Mouse (Mus musculus) forebrain, embryonic 16.5 days (tissue): ENCODE measurements at regions not wholly inside any gene's neighbourhood (a gene's known extent, or its start where the extent isn't known, plus 50 kb on each side); places are given as distances from the start of the nearest gene placed in this dataset.

Experiments
- ATAC-seq: fragments of 200-750 bp; cut with Nextera tagmentation; 2 replicates; pipeline ENCODE4 v1.8.0; 2017; ENCODE audit warnings: mild to moderate bottlenecking, moderate library complexity
- H3K27ac ChIP-seq: fragments of 300-500 bp; sonication (generic); 2 replicates; pipeline ENCODE4 v1.5.1; 2014; ENCODE audit warnings: low read length, control low read depth
- H3K27me3 ChIP-seq: fragments of 300-500 bp; sonication (generic); replicated peaks from 2 replicates; pipeline ENCODE4 v1.6.1; 2014; ENCODE audit warnings: low read length; ENCODE audit not compliant: control insufficient read depth, insufficient read depth
- H3K36me3 ChIP-seq: fragments of 300-500 bp; sonication (generic); 2 replicates; pipeline ENCODE4 v1.6.1; 2014; ENCODE audit not compliant: control insufficient read depth, insufficient read depth
- H3K4me1 ChIP-seq: fragments of 300-500 bp; sonication (generic); replicated peaks from 2 replicates; pipeline ENCODE4 v1.6.1; 2014; ENCODE audit warnings: low read length; ENCODE audit not compliant: control insufficient read depth, insufficient read depth
- H3K4me2 ChIP-seq: fragments of 300-500 bp; sonication (generic); 2 replicates; pipeline ENCODE4 v1.6.1; 2014; ENCODE audit warnings: mild to moderate bottlenecking, low read length, control low read depth
- H3K4me3 ChIP-seq: fragments of 300-500 bp; sonication (generic); replicated peaks from 2 replicates; pipeline ENCODE4 v1.5.1; 2014; ENCODE audit warnings: mild to moderate bottlenecking, low read length, control low read depth
- H3K9ac ChIP-seq: fragments of 300-500 bp; sonication (generic); replicated peaks from 2 replicates; pipeline ENCODE4 v1.6.1; 2014; ENCODE audit warnings: low read depth, low read length, control low read depth
- H3K9me3 ChIP-seq: fragments of 300-500 bp; sonication (generic); 2 replicates; pipeline ENCODE4 v1.6.1; 2016; ENCODE audit warnings: low read length; ENCODE audit not compliant: control insufficient read depth
- WGBS: fragments of 180-500 bp; shearing (Covaris S2); extraction: QIAGEN DNeasy Blood & Tissue Kit; methylation state at CpG from one replicate; pipeline ENCODE4 v1.1.7; 2014; 5-methylcytosine and 5-hydroxymethylcytosine counted together

DNA sequence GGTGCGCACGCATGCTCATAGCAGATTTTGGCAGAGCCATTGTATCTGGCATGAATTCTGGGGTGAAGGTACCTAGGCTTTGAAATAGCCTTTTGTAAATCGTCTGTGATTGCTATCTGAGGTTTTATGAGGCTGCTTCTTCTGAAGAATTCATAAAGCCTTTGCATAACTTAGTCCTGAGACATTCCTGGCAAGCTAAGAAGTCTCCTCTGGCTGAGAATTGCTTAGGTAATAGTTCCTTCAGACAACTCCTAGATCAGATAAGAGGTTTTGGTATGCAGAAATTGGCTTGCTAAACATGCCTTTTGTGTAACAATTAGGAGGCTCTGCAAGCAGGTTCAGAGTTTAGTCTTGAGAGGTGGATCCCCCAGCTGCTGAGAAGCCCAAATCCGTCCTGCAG lies 82.7 kb downstream of the Pmp22 start:
- Histone ChIP-seq H3K4me1 (no peaks in the 10 kb centered on the region), H3K27ac (no peak overlapping the region), H3K36me3 (no peaks in the 10 kb centered on the region), H3K4me3 (no peak overlapping the region), H3K9me3 (no peaks in the 10 kb centered on the region), H3K27me3 (no peaks in the 10 kb centered on the region), H3K4me2 (no peak overlapping the region), H3K9ac (no peak overlapping the region)
- no peak for ATAC-seq
- WGBS: 81% methylated on average over 4 of the region's 4 CpGs

DNA sequence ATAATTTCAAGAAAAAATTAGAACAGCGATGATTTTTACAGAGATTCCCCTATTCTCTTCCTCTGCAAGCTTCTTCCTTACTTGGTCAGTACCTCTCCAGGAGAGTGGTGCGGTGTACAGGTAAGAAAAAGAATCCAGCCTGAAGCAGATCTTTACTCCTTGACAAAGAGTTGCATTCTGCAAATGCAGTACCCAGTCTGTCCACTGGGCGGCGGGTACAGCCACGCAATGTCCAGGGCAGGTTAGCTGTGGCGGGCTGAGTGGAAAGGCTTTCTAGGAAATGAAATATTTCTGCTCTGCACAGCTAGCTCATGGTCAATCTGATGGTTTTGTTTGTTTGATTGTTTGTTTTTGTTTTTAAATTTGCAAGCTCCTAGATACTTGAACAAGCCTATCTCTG lies 84.3 kb downstream of the Pmp22 start:
- H3K27me3 ChIP-seq: no peaks in the 10 kb centered on the region
- no peak overlapping the region for H3K4me3 ChIP-seq
- H3K9ac ChIP-seq: no peak overlapping the region
- no peaks in the 10 kb centered on the region for H3K4me1 ChIP-seq
- H3K27ac ChIP-seq: no peak overlapping the region
- no peaks in the 10 kb centered on the region for H3K36me3 ChIP-seq
- no peak overlapping the region for H3K4me2 ChIP-seq
- H3K9me3 ChIP-seq: no peaks in the 10 kb centered on the region
- 15% methylated on average over 6 of the region's 6 CpGs for WGBS
- ATAC-seq: peak; percentile 63

DNA sequence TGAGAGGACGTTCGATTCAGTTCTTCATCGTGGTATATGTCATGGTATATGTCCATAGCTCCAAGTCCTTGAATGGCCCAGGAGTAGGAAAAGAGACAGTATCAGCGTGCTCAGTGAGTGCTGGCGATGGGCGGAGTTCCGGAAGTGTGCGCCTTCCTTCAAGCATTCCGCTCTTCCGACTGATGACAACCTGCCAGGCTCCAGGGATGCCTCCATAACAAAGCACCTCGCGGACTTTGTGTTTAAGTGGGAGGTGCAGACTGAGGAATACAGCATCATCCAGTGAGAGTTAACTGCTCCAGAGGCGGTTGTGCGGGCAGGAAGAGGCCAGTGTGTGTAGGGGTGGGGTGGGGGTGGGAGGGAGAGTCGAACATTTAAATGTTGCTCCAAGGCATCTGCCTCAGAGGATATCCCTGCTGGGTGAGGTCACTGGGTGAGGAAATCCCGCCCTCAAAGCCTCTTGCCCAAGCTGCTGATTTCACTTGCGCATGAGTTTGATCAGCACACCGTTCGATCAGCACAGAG lies 85.2 kb downstream of the Pmp22 start:
- 70% methylated on average over 19 of the region's 19 CpGs for WGBS
- Histone ChIP-seq H3K4me1 (no peaks in the 10 kb centered on the region), H3K36me3 (no peaks in the 10 kb centered on the region), H3K4me2 (no peak overlapping the region), H3K4me3 (no peak overlapping the region), H3K9ac (no peak overlapping the region), H3K9me3 (no peaks in the 10 kb centered on the region), H3K27me3 (no peaks in the 10 kb centered on the region), H3K27ac (no peak overlapping the region)
- ATAC-seq: no peak

DNA sequence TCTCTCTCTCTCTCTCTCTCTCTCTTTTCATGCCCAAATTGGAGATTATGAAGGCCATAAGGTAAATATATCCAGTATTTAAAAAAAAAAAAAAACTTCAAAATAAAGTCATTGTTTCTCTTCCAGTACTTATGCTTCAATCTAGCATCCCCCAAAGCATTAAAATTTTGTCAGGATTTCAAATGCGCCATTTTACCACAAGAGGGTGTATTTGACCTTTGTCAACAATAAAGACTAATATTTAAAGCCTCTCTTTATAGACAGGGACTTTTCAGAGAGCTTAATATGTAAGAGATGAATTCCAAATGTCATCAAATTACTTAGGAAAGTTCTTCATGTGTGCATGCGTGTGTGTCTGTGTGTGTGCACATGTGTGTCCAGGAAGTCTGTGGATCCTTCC lies 87.2 kb downstream of the Pmp22 start:
- no peak for ATAC-seq
- Histone ChIP-seq H3K27ac (no peak overlapping the region), H3K9me3 (no peaks in the 10 kb centered on the region), H3K4me2 (no peak overlapping the region), H3K27me3 (no peaks in the 10 kb centered on the region), H3K36me3 (no peaks in the 10 kb centered on the region), H3K9ac (no peak overlapping the region), H3K4me3 (no peak overlapping the region), H3K4me1 (no peaks in the 10 kb centered on the region)
- 83% methylated on average over 2 of the region's 2 CpGs for WGBS

DNA sequence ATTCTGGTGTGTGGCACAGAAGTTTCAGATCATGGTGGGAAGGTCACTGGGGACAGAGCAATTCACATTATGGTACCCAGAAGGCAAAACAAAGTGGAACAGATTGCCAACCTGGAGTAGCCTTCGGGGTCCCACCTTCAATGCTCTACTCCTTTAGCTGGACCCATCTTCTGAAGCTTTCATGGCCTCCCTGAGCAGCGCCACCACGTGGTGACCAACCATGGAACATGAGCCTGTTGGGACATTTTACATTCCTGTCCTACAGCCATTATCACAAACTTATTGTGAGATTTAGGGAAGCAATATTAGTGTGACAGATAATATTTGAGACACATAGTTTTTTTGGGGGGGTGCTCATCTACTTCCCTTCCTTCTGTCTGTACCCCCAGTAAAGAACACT lies 88.3 kb downstream of the Pmp22 start:
- no peaks in the 10 kb centered on the region for H3K9me3 ChIP-seq

DNA sequence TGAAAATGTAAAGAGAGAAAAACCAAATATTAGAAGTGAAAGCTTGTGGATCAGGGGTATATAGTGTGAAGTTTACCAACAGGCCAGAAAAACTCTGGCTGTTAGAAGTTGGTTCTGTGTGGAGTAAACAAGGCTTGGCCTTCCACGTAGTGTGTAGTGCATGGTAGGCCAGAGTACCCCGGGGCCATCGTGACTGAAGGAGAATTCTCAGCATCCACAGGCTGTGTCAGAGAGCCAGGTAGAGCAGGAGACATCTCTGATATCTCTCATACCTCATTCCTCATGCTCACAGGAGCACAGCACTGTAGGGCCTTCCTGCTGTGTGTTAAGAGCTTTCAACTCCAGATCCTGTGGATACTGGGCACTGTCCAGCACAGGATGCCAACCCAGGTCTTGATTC lies 97.7 kb downstream of the Pmp22 start:
- no peak for ATAC-seq
- no peak overlapping the region for H3K9ac ChIP-seq
- no peak overlapping the region for H3K4me3 ChIP-seq
- WGBS: 100% methylated on average over 3 of the region's 3 CpGs
- H3K36me3 ChIP-seq: no peaks in the 10 kb centered on the region
- no peaks in the 10 kb centered on the region for H3K27me3 ChIP-seq
- H3K4me1 ChIP-seq: no peaks in the 10 kb centered on the region
- H3K27ac ChIP-seq: no peak overlapping the region
- H3K9me3 ChIP-seq: no peaks in the 10 kb centered on the region
- H3K4me2 ChIP-seq: no peak overlapping the region

More for the DNA sequence above, 88.3 kb downstream of the Pmp22 start:
- no peaks in the 10 kb centered on the region for H3K4me1 ChIP-seq
- H3K4me2 ChIP-seq: no peak overlapping the region
- H3K27me3 ChIP-seq: no peaks in the 10 kb centered on the region
- no peak overlapping the region for H3K27ac ChIP-seq
- no peak overlapping the region for H3K4me3 ChIP-seq
- no peaks in the 10 kb centered on the region for H3K36me3 ChIP-seq
- H3K9ac ChIP-seq: no peak overlapping the region
- no peak for ATAC-seq
- WGBS: 62% methylated on average over 3 of the region's 3 CpGs

DNA sequence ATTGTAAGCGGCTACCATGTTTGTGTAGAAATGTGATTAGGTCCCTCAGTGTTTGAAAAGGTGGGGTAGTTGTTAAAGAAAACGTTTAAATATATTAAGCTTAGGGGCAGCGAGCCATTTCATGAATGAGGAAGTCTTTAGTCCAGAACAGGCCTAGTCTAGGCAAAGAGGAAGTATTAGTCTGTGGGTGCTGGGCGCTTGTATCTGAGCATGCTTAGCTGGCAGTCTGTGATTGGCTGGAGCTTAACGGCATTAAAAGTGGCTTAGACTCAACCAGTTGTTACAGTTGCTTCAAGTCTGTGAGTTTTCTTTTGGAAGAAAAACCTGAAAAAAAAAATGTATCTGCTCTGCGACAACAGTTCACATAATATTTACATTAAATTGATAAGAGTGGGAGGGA lies 102.0 kb downstream of the Pmp22 start:
- no peak overlapping the region for H3K9ac ChIP-seq
- H3K4me2 ChIP-seq: no peak overlapping the region
- H3K4me3 ChIP-seq: no peak overlapping the region
- ATAC-seq: no peak
- WGBS: 86% methylated on average over 6 of the region's 6 CpGs
- no peaks in the 10 kb centered on the region for H3K36me3 ChIP-seq
- peaks cover 8% of the 10 kb centered on the region; the same call in 1 of the 2 replicates for H3K4me1 ChIP-seq
- H3K27ac ChIP-seq: no peak overlapping the region
- H3K9me3 ChIP-seq: no peaks in the 10 kb centered on the region
- H3K27me3 ChIP-seq: no peaks in the 10 kb centered on the region

DNA sequence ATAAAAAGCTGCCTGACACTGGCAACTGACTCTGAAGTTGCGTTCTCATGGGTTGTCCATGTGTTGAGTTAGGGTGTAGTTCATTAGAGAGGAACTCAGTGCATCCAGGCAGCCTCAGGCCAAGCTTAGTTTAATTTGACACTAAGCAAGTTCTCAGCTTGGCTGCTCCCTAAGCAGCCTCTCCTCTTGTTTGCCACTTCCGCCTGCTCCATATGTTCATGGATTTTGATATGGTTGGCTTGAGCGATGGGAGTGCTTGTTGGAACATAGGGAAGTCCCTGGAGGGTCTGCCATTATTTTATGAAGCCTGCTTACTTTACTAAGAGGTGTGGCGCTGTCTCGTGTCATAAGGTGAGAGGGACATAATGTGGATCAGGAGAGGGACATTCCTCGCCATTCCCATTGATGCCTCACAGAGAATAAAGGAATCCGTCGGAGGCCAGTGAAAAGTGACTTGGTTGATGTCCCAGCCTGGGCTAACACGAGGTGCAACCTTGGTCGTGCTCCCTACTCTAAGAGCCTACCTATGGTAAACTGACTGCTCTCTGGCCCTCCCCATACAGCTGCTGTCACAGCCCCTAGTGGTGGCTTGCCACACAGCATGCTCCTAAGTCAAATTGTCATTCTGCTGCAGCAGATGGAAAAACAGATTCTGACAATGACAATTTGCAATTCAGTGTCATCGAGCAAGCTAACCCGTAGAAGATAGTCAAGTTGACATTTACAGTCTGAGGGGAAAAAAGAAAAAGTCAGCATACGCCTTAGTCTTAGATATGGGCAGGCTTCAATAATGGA lies 104.6 kb downstream of the Pmp22 start:
- Histone ChIP-seq H3K36me3 (no peaks in the 10 kb centered on the region), H3K4me2 (no peak overlapping the region), H3K27me3 (no peaks in the 10 kb centered on the region), H3K27ac (no peak overlapping the region), H3K4me1 (peaks cover 8% of the 10 kb centered on the region; the same call in 1 of the 2 replicates), H3K9me3 (no peaks in the 10 kb centered on the region), H3K4me3 (no peak overlapping the region), H3K9ac (no peak overlapping the region)
- WGBS: 70% methylated on average over 13 of the region's 13 CpGs
- peak; percentile 62 for ATAC-seq

DNA sequence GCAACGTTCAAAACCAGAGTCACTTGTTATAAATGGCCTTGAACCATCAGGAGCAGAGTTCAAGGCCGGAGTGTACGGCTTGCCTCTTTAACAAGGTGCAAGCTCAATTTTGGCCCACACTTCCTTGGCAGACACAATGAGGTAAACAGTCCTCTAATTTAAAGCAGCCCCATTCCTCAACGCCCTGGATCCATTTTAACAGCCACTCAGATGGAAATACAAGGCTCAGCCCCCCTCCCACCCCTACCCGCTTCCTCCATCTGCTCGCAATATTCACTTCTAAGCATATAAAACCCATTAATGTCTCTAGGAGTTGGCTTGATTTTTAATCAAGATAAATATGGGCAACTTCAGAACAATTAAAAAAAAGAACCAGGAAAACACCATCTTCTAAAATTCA lies 105.7 kb downstream of the Pmp22 start:
- H3K27me3 ChIP-seq: no peaks in the 10 kb centered on the region
- H3K9me3 ChIP-seq: no peaks in the 10 kb centered on the region
- no peak overlapping the region for H3K4me3 ChIP-seq
- H3K9ac ChIP-seq: no peak overlapping the region
- H3K27ac ChIP-seq: peak overlapping the region; percentile 27
- H3K4me2 ChIP-seq: no peak overlapping the region
- 56% methylated on average over 6 of the region's 6 CpGs for WGBS
- peaks cover 8% of the 10 kb centered on the region; the same call in 1 of the 2 replicates for H3K4me1 ChIP-seq
- peak; percentile 72 for ATAC-seq
- no peaks in the 10 kb centered on the region for H3K36me3 ChIP-seq
